Mouse (Mus musculus) MEL (cell line): Measurements from ENCODE around the gene Scn8a. TPM values are rescaled to one million over a fixed set of nuclear protein-coding genes. Genes with fewer than 3 reads are reported as not detected.

ENCODE experiments used
- DNase-seq: peaks from one replicate; pipeline ENCODE4 v3.0.0; 2011; ENCODE audit warnings: low read depth, low spot score
- H3K27ac ChIP-seq: 2 replicates; pipeline ENCODE4 v1.5.1; 2012; ENCODE audit warnings: low read depth, mild to moderate bottlenecking, control low read depth, low read length, moderate library complexity; ENCODE audit not compliant: control insufficient read depth
- H3K27me3 ChIP-seq, 2 experiments: fragments of 150-350 bp in 1 of 2; sonication (generic) in 1 of 2; 2 replicates each; pipeline ENCODE4 v1.6.1; 2012; ENCODE audit warnings: low read length in 2 of 2, mild to moderate bottlenecking in 2 of 2, improper control_type of control experiment in 1 of 2, moderate library complexity in 1 of 2; ENCODE audit not compliant: insufficient read depth in 2 of 2, control insufficient read depth in 1 of 2
- H3K36me3 ChIP-seq, 2 experiments: 2 replicates each; pipeline ENCODE4 v1.6.1; 2012 to 2014; ENCODE audit warnings: low read length in 2 of 2, improper control_type of control experiment in 1 of 2, inconsistent platforms in 1 of 2, mild to moderate bottlenecking in 1 of 2; ENCODE audit not compliant: insufficient read depth in 2 of 2, control insufficient read depth in 1 of 2
- H3K4me1 ChIP-seq, 2 experiments: fragments of 150-350 bp in 1 of 2; sonication (generic) in 1 of 2; 2 replicates each; pipeline ENCODE4 v1.6.1; 2012; ENCODE audit warnings: low read length in 2 of 2, improper control_type of control experiment in 1 of 2, mild to moderate bottlenecking in 1 of 2; ENCODE audit not compliant: insufficient read depth in 2 of 2, control insufficient read depth in 1 of 2
- H3K4me3 ChIP-seq, 2 experiments: fragments of 150-350 bp in 1 of 2; sonication (generic) in 1 of 2; 2 replicates each; pipeline ENCODE4 v1.5.1; 2012; ENCODE audit warnings: low read depth in 2 of 2, low read length in 2 of 2, mild to moderate bottlenecking in 2 of 2, moderate library complexity in 2 of 2, control low read depth in 1 of 2, improper control_type of control experiment in 1 of 2; ENCODE audit not compliant: control insufficient read depth in 1 of 2, insufficient read depth in 1 of 2
- H3K79me2 ChIP-seq: 2 replicates; pipeline ENCODE4 v1.6.1; 2012; ENCODE audit warnings: mild to moderate bottlenecking, low read length, moderate library complexity; ENCODE audit not compliant: control insufficient read depth, poor library complexity, insufficient read depth
- H3K9ac ChIP-seq: 2 replicates; pipeline ENCODE4 v1.6.1; 2012; ENCODE audit warnings: low read depth, mild to moderate bottlenecking, control low read depth, low read length, moderate library complexity; ENCODE audit not compliant: control insufficient read depth, poor library complexity, severe bottlenecking
- H3K9me3 ChIP-seq: fragments of 150-350 bp; sonication (generic); replicated peaks from 2 replicates; pipeline ENCODE4 v1.6.1; 2012; ENCODE audit warnings: mild to moderate bottlenecking, low read length, improper control_type of control experiment, moderate library complexity; ENCODE audit not compliant: insufficient read depth
- BHLHE40 ChIP-seq: IDR thresholded peaks from 2 replicates; pipeline ENCODE4 v1.6.1; 2012; ENCODE audit warnings: low read depth, mild to moderate bottlenecking, inconsistent platforms, low read length, improper control_type of control experiment, borderline replicate concordance
- E2F4 ChIP-seq: IDR thresholded peaks from 2 replicates; pipeline ENCODE4 v1.6.1; 2011; ENCODE audit warnings: low read depth, low read length, improper control_type of control experiment, borderline replicate concordance
- EP300 ChIP-seq, 2 experiments: IDR thresholded peaks; 2 replicates each; pipeline ENCODE4 v1.6.1; 2011; ENCODE audit warnings: improper control_type of control experiment in 2 of 2, low read length in 2 of 2, low read depth in 1 of 2, mild to moderate bottlenecking in 1 of 2
- JUND ChIP-seq: IDR thresholded peaks from 2 replicates; pipeline ENCODE4 v1.6.1; 2011; ENCODE audit warnings: low read depth, mild to moderate bottlenecking, improper control_type of control experiment, low read length
- KAT2A ChIP-seq: conservative IDR thresholded peaks from 2 replicates; pipeline ENCODE4 v1.6.1; 2012; ENCODE audit warnings: low read depth, low read length, improper control_type of control experiment, inconsistent platforms
- MYB ChIP-seq: IDR thresholded peaks from 2 replicates; pipeline ENCODE4 v1.6.1; 2011; ENCODE audit warnings: mild to moderate bottlenecking, low read depth, low read length, improper control_type of control experiment
- NRF1 ChIP-seq: IDR thresholded peaks from 2 replicates; pipeline ENCODE4 v1.6.1; 2014; ENCODE audit warnings: low read depth, mild to moderate bottlenecking, inconsistent platforms, low read length, improper control_type of control experiment, moderate library complexity; ENCODE audit not compliant: poor library complexity, insufficient read depth, severe bottlenecking
- POLR2A ChIP-seq, 2 experiments: IDR thresholded peaks; 2 replicates each; pipeline ENCODE4 v1.6.1; 2011 to 2012; ENCODE audit warnings: low read length in 2 of 2, mild to moderate bottlenecking in 2 of 2, control low read depth in 1 of 2, improper control_type of control experiment in 1 of 2, low read depth in 1 of 2, moderate library complexity in 1 of 2; ENCODE audit not compliant: control insufficient read depth in 1 of 2, insufficient read depth in 1 of 2, poor library complexity in 1 of 2
- POLR2AphosphoS5 ChIP-seq: IDR thresholded peaks from 2 replicates; pipeline ENCODE4 v1.6.1; 2012; ENCODE audit warnings: low read depth, borderline replicate concordance, mild to moderate bottlenecking, inconsistent platforms, low read length, moderate library complexity, mixed read lengths
- RAD21 ChIP-seq: IDR thresholded peaks from 2 replicates; pipeline ENCODE4 v1.6.1; 2011; ENCODE audit warnings: mild to moderate bottlenecking, low read depth, low read length, improper control_type of control experiment
- RCOR1 ChIP-seq: IDR thresholded peaks from 2 replicates; pipeline ENCODE4 v1.6.1; 2012; ENCODE audit warnings: low read depth, mild to moderate bottlenecking, inconsistent platforms, low read length, improper control_type of control experiment
- SIN3A ChIP-seq: IDR thresholded peaks from 2 replicates; pipeline ENCODE4 v1.6.1; 2012; ENCODE audit warnings: low read length, improper control_type of control experiment, inconsistent platforms
- SMC3 ChIP-seq: IDR thresholded peaks from 2 replicates; pipeline ENCODE4 v1.6.1; 2011; ENCODE audit warnings: low read depth, low read length, improper control_type of control experiment
- TCF12 ChIP-seq: IDR thresholded peaks from 2 replicates; pipeline ENCODE4 v1.6.1; 2014; ENCODE audit warnings: low read depth, mild to moderate bottlenecking, inconsistent platforms, low read length, improper control_type of control experiment, moderate library complexity
- UBTF ChIP-seq: IDR thresholded peaks from 2 replicates; pipeline ENCODE4 v1.6.1; 2012; ENCODE audit warnings: low read depth, mild to moderate bottlenecking, inconsistent platforms, low read length, improper control_type of control experiment, moderate library complexity, borderline replicate concordance; ENCODE audit not compliant: insufficient read depth
- ZKSCAN1 ChIP-seq: IDR thresholded peaks from 2 replicates; pipeline ENCODE4 v1.6.1; 2012; ENCODE audit warnings: low read depth, mild to moderate bottlenecking, inconsistent platforms, low read length, improper control_type of control experiment, moderate library complexity
- ZMIZ1 ChIP-seq: IDR thresholded peaks from 2 replicates; pipeline ENCODE4 v1.6.1; 2012; ENCODE audit warnings: low read depth, mild to moderate bottlenecking, inconsistent platforms, low read length, improper control_type of control experiment, moderate library complexity
- polyA plus RNA-seq, 2 experiments: library from polyadenylated mRNA; stranded (reverse) in 1 of 2; unstranded in 1 of 2; fragments of >175 nt in 1 of 2; fragments of >200 nt in 1 of 2; gene quantifications; 2 replicates each; pipeline versions ENCODE4 v1.2.1 to v1.2.4; 2012; ENCODE audit warnings: low replicate concordance in 2 of 2, low read depth in 1 of 2; ENCODE audit not compliant: insufficient read length in 2 of 2, insufficient read depth in 1 of 2, missing spikeins in 1 of 2
- total RNA-seq: library from RNA; depleted of rRNA; stranded (reverse); fragments of 300-350 nt; gene quantifications from 2 replicates; pipeline ENCODE4 v1.2.3, GENCODE M21; 2012

The Scn8a gene
- total and polyA plus RNA-seq, 3 experiments = 0.01 to 0.08 TPM; not detected in 1

- Histone ChIP-seq H3K4me3 (no peak overlapping the region), H3K4me1 (no peaks in the 10 kb centered on the region), H3K36me3 (no peaks in the 10 kb centered on the region), H3K27ac (no peak overlapping the region), H3K9me3 (no peaks in the 10 kb centered on the region), H3K27me3 (peaks cover 7 to 13% of the 10 kb centered on the region in 2 experiments), H3K79me2 (no peaks in the 10 kb centered on the region), H3K9ac (no peak overlapping the region)
- TF ChIP-seq EP300 (IDR thresholded peaks at IDR 0.05; ENCODE audit: low read depth in 1 of 2, low read length in 2 of 2) = no peak
- TF ChIP-seq E2F4 = no peak
- TF ChIP-seq POLR2AphosphoS5 = no peak
- no peak for TF ChIP-seq UBTF
- no peak for TF ChIP-seq RAD21
- no peak for TF ChIP-seq BHLHE40
- no peak for DNase-seq
Measured at GRCm38 (mm10) chr15:100884481-100884880, 14.8 kb downstream of the Scn8a start.

DNA sequence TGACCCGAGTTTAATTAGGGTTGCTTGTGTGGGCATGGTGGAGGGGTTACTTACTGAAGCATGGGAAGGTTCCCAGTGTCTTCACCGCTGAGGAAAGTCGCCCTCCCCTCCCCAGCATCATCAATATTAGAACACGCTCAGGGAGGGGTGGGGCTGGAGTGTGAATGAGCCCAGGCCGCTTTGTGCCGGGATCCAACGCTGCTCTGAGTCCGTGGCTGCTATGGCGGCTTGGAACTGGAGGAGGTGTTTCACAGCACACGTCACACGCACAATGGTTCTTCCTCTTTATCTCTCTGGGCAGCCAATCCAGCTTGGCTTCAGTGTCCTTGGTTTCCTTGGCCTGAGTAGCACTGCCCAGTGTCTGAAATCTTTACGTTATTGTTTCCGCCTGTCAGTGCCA is 22.3 kb downstream of the Scn8a start:
- Histone ChIP-seq H3K4me1 (no peaks in the 10 kb centered on the region), H3K27ac (no peak overlapping the region), H3K79me2 (no peaks in the 10 kb centered on the region), H3K27me3 (no peaks in the 10 kb centered on the region; a peak in 1 of 4 replicates), H3K4me3 (no peak overlapping the region), H3K9ac (no peak overlapping the region), H3K9me3 (no peaks in the 10 kb centered on the region), H3K36me3 (no peaks in the 10 kb centered on the region)
- TF ChIP-seq SIN3A (no peak), TCF12 (no peak), JUND (no peak), RCOR1 (no peak), MYB (no peak), SMC3 (no peak)
- DNase-seq = no peak

- Histone ChIP-seq H3K27ac (no peak overlapping the region), H3K4me1 (no peaks in the 10 kb centered on the region), H3K27me3 (no peaks in the 10 kb centered on the region), H3K9me3 (no peaks in the 10 kb centered on the region), H3K4me3 (no peak overlapping the region), H3K36me3 (no peaks in the 10 kb centered on the region), H3K79me2 (no peaks in the 10 kb centered on the region), H3K9ac (no peak overlapping the region)
- TF ChIP-seq ZKSCAN1 (no peak), NRF1 (no peak), RCOR1 (no peak), KAT2A (no peak), BHLHE40 (no peak), EP300 (IDR thresholded peaks at IDR 0.05; ENCODE audit: low read depth in 1 of 2, low read length in 2 of 2) (no peak), POLR2A (IDR thresholded peaks at IDR 0.05; ENCODE audit: control insufficient read depth in 1 of 2, insufficient read depth in 1 of 2, low read depth in 1 of 2, low read length in 2 of 2, poor library complexity in 1 of 2) (no peak), ZMIZ1 (no peak), MYB (no peak), RAD21 (no peak)
- no peak for DNase-seq
Measured at GRCm38 (mm10) chr15:100896502-100896901, 26.8 kb downstream of the Scn8a start.
